ENCODE assay signal across 18 mouse cellular contexts in the genomic region with DNA sequence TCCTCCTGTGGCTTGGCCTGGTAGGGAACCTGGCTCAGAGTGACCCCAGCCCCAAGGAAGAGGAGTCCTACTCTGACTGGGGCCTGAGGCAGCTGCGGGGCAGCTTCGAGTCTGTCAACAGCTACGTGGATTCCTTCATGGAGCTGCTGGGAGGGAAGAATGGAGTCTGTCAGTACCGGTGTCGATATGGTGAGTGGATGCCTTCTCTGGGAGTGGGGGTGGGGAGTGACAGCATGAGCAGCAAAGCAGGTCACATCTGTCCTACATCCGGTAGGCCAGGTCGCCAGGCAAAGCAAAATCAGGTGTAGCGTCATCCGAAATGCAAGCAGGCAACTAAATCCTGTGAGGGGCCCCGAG. TPM values are rescaled to one million over a fixed set of nuclear protein-coding genes. Genes with fewer than 3 reads are reported as not detected.
A peak's percentile ranks its signal among the peaks of the same experiment; 100 is the strongest.
DNase-seq lines count a peak whose midpoint lies in the region; ATAC-seq and TF ChIP-seq lines count a peak whose summit lies in the region.
"Had no signal": no experiment of that assay in that cellular context is flagged by ENCODE, and none has a peak within 500 bp of the region (broad histone marks: within the 10 kb centered on the region; RNA-seq: fewer than 3 reads in every experiment).

No protein-coding gene starts in this region.

- no peaks in the 10 kb centered on the region for H3K9me3 ChIP-seq in heart, embryonic 15.5 days (replicated peaks)
- H3K9me3 ChIP-seq in intestine, embryonic 14.5 days (ENCODE audit: control insufficient read depth, low read length) = no peaks in the 10 kb centered on the region
- no peaks in the 10 kb centered on the region for H3K9me3 ChIP-seq in intestine, postnatal 0 days (ENCODE audit: control insufficient read depth)
- H3K9me3 ChIP-seq: hindbrain, embryonic 13.5 days had no signal

- 35% methylated on average over 10 of the region's 10 CpGs for WGBS in heart, embryonic 15.5 days
- 65% methylated on average over 10 of the region's 10 CpGs for WGBS in intestine, embryonic 14.5 days
- 42% methylated on average over 10 of the region's 10 CpGs for WGBS in intestine, postnatal 0 days
- WGBS in small intestine, adult 2 months = 38% methylated on average over 10 of the region's 10 CpGs

- 0 out of 2 replicates have a peak overlapping the region, but pooled peaks have one; percentile 7 for H3K4me3 ChIP-seq in heart, embryonic 15.5 days
- H3K4me3 ChIP-seq in intestine, embryonic 14.5 days (ENCODE audit: low read depth, low read length) = no peak overlapping the region
- H3K4me3 ChIP-seq in intestine, postnatal 0 days (ENCODE audit: low read depth, low read length) = peak overlapping the region; percentile 43
- H3K4me3 ChIP-seq in small intestine, adult 2 months (ENCODE audit: low read depth, low read length) = peak overlapping the region; percentile 77
- H3K4me3 ChIP-seq: hindbrain, embryonic 13.5 days had no signal

- TF ChIP-seq POLR2A in small intestine, adult 2 months (IDR thresholded peaks at IDR 0.05; ENCODE audit: low read depth, low read length) = no peak

- ATAC-seq in heart, embryonic 15.5 days (replicated peaks; ENCODE audit: insufficient number of reproducible peaks, insufficient read depth, low FRiP score, low read depth) = no peak
- no peak for ATAC-seq in intestine, embryonic 14.5 days (replicated peaks; ENCODE audit: low FRiP score, low TSS enrichment, low read depth)
- peak; percentile 52 for ATAC-seq in intestine, postnatal 0 days
- ATAC-seq: CD4-positive, CD25-positive, alpha-beta regulatory T cell, adult 4 months; forebrain, embryonic 16.5 days had no signal

- TF ChIP-seq CTCF in intestine, postnatal 0 days (IDR thresholded peaks at IDR 0.05; ENCODE audit: low read depth) = no peak
- no peak for TF ChIP-seq CTCF in small intestine, adult 2 months (IDR thresholded peaks at IDR 0.05; ENCODE audit: extremely low read depth, insufficient read length, insufficient replicate concordance, low read depth, low read length)

- H3K4me2 ChIP-seq in heart, embryonic 15.5 days = peak overlapping the region; percentile 30
- H3K4me2 ChIP-seq in intestine, embryonic 14.5 days (ENCODE audit: low read length) = peak overlapping the region; percentile 37
- peak overlapping the region; percentile 64 for H3K4me2 ChIP-seq in intestine, postnatal 0 days (replicated peaks; ENCODE audit: low read depth)
- H3K4me2 ChIP-seq: hindbrain, embryonic 13.5 days had no signal

- no peak for DNase-seq in heart, postnatal 4 days
- peak; percentile 61 for DNase-seq in intestine, embryonic 14.5 days (ENCODE audit: low spot score)
- DNase-seq in adrenal gland, postnatal 4 days (ENCODE audit: low spot score in 2 of 2) = no peak
- no peak for DNase-seq in gastrocnemius, postnatal 14 days
- DNase-seq: adrenal gland, postnatal 14 days; cerebellum, adult 9-10 months; kidney, adult 18-20 months; midbrain, embryonic 14.5 days had no signal

- H3K4me1 ChIP-seq in heart, embryonic 15.5 days (replicated peaks) = peaks cover 13% of the 10 kb centered on the region; the same call in 1 of the 2 replicates
- H3K4me1 ChIP-seq in intestine, embryonic 14.5 days (replicated peaks; ENCODE audit: control insufficient read depth, insufficient read depth, low read length) = peaks cover 7% of the 10 kb centered on the region; the same call in 1 of the 2 replicates
- no peaks in the 10 kb centered on the region for H3K4me1 ChIP-seq in intestine, postnatal 0 days (replicated peaks; ENCODE audit: control insufficient read depth, insufficient read depth, low read length)
- peaks cover 4% of the 10 kb centered on the region for H3K4me1 ChIP-seq in small intestine, adult 2 months (ENCODE audit: control insufficient read depth, insufficient read depth, insufficient read length, low read length)
- H3K4me1 ChIP-seq: hindbrain, embryonic 13.5 days had no signal

- H3K27ac ChIP-seq in heart, embryonic 15.5 days = no peak overlapping the region
- H3K27ac ChIP-seq in intestine, embryonic 14.5 days (ENCODE audit: low read depth) = 0 out of 2 replicates have a peak overlapping the region, but pooled peaks have one; percentile 43
- H3K27ac ChIP-seq in intestine, postnatal 0 days (ENCODE audit: low read depth, low read length) = peak overlapping the region; percentile 90
- H3K27ac ChIP-seq in small intestine, adult 2 months (ENCODE audit: insufficient read depth, low read depth, low read length) = peak overlapping the region; percentile 89
- H3K27ac ChIP-seq: hindbrain, embryonic 13.5 days had no signal

- H3K27me3 ChIP-seq in heart, embryonic 15.5 days = no peaks in the 10 kb centered on the region
- H3K27me3 ChIP-seq in intestine, embryonic 14.5 days (replicated peaks; ENCODE audit: control insufficient read depth, insufficient read depth, low read length) = no peaks in the 10 kb centered on the region
- no peaks in the 10 kb centered on the region for H3K27me3 ChIP-seq in intestine, postnatal 0 days (replicated peaks; ENCODE audit: control insufficient read depth, insufficient read depth, low read length)
- no peaks in the 10 kb centered on the region for H3K27me3 ChIP-seq in small intestine, adult 2 months (ENCODE audit: control insufficient read depth, insufficient read depth, low read length)
- H3K27me3 ChIP-seq: hindbrain, embryonic 13.5 days had no signal

- H3K36me3 ChIP-seq in heart, embryonic 15.5 days = no peaks in the 10 kb centered on the region
- no peaks in the 10 kb centered on the region for H3K36me3 ChIP-seq in intestine, embryonic 14.5 days (ENCODE audit: control insufficient read depth, insufficient read depth, low read length)
- no peaks in the 10 kb centered on the region for H3K36me3 ChIP-seq in intestine, postnatal 0 days (ENCODE audit: control insufficient read depth, insufficient read depth)
- peaks cover 3% of the 10 kb centered on the region; the same call in 1 of the 2 replicates for H3K36me3 ChIP-seq in small intestine, adult 2 months (ENCODE audit: control insufficient read depth, insufficient read depth, low read length)
- H3K36me3 ChIP-seq: hindbrain, embryonic 13.5 days had no signal

- intact Hi-C loops in gastrocnemius, postnatal 14 days (cut with DNase I; ENCODE audit: low total_unique reads) = no loop called here

- H3K9ac ChIP-seq in heart, embryonic 15.5 days = no peak overlapping the region
- H3K9ac ChIP-seq in intestine, embryonic 14.5 days (ENCODE audit: low read length) = 0 out of 2 replicates have a peak overlapping the region, but pooled peaks have one; percentile 13
- peak overlapping the region; percentile 64 for H3K9ac ChIP-seq in intestine, postnatal 0 days (ENCODE audit: low read depth, low read length)
- H3K9ac ChIP-seq: hindbrain, embryonic 13.5 days had no signal

RNA-seq across cellular contexts. Expression of a gene that starts 0.3 kb away (rescaled TPM):
- polyA plus RNA-seq in heart, embryonic 15.5 days (2015; fragmentation: Nextera tagmentation; extraction: Ambion mirVana) = 0.48 and 0.76 TPM in 2 replicates
- under 1 TPM; 0.25 to 0.41 TPM for total RNA-seq in heart, postnatal 4 days (2021)
- polyA plus RNA-seq in intestine, embryonic 14.5 days (2014; fragmentation: Nextera tagmentation; extraction: Ambion mirVana) = 11.6 and 14.2 TPM in 2 replicates
- 105 and 108 TPM in 2 replicates for polyA plus RNA-seq in intestine, postnatal 0 days (2015; fragmentation: Nextera tagmentation; extraction: Ambion mirVana)
- 31.3 and 92.7 TPM in 2 replicates for polyA plus RNA-seq in small intestine, adult 2 months (2012; rRNA removed)
- total RNA-seq in adrenal gland, postnatal 4 days (2021) = 1 to 10 TPM in 1 of 2 experiments, not detected in 1; 6.6 TPM
- under 1 TPM in 1 of 2 experiments, not detected in 1; 0.45 TPM for total RNA-seq in gastrocnemius, postnatal 14 days (2021)
- total RNA-seq: gastrocnemius, adult 8-10 months; left cerebral cortex, adult 18-20 months; megakaryocyte progenitor cell, adult 5-6 weeks had no signal
- polyA plus RNA-seq: CD4-positive, CD25-positive, alpha-beta regulatory T cell, adult 4 months; forebrain, embryonic 16.5 days; hindbrain, embryonic 13.5 days; limb, embryonic 11.5 days; midbrain, embryonic 14.5 days had no signal

RNA-seq across cellular contexts. Expression of a gene that starts 8.3 kb away (rescaled TPM):
- 1.3 and 7.0 TPM in 2 replicates for polyA plus RNA-seq in heart, embryonic 15.5 days (2015; fragmentation: Nextera tagmentation; extraction: Ambion mirVana)
- total RNA-seq in heart, postnatal 4 days (2021) = 100 to 1,000 TPM; 134 to 144 TPM
- 7.8 and 10.5 TPM in 2 replicates for polyA plus RNA-seq in intestine, embryonic 14.5 days (2014; fragmentation: Nextera tagmentation; extraction: Ambion mirVana)
- 3.4 and 10.3 TPM in 2 replicates for polyA plus RNA-seq in intestine, postnatal 0 days (2015; fragmentation: Nextera tagmentation; extraction: Ambion mirVana)
- polyA plus RNA-seq in small intestine, adult 2 months (2012; rRNA removed) = 0.38 and 1.1 TPM in 2 replicates
- total RNA-seq in adrenal gland, postnatal 4 days (2021) = 10 to 100 TPM; 74.6 to 87.8 TPM
- total RNA-seq in gastrocnemius, postnatal 14 days (2021) = 100 to 1,000 TPM; 106 to 119 TPM

RNA-seq across cellular contexts. Expression of a gene that starts 37.8 kb away (rescaled TPM):
- 4.1 and 4.6 TPM in 2 replicates for polyA plus RNA-seq in heart, embryonic 15.5 days (2015; fragmentation: Nextera tagmentation; extraction: Ambion mirVana)
- total RNA-seq in heart, postnatal 4 days (2021) = under 1 TPM; 0.79 to 0.99 TPM
- polyA plus RNA-seq in intestine, embryonic 14.5 days (2014; fragmentation: Nextera tagmentation; extraction: Ambion mirVana) = 0.61 and 0.86 TPM in 2 replicates
- 0.31 and 0.54 TPM in 2 replicates for polyA plus RNA-seq in intestine, postnatal 0 days (2015; fragmentation: Nextera tagmentation; extraction: Ambion mirVana)
- 0.24 and 0.72 TPM in 2 replicates for polyA plus RNA-seq in small intestine, adult 2 months (2012; rRNA removed)
- total RNA-seq in adrenal gland, postnatal 4 days (2021) = 1 to 10 TPM; 3.9 to 6.1 TPM
- under 1 TPM; 0.51 to 0.58 TPM for total RNA-seq in gastrocnemius, postnatal 14 days (2021)
- total RNA-seq: gastrocnemius, adult 8-10 months had no signal
